Mouse (Mus musculus): ENCODE data around the gene Npb. TPM values are rescaled to one million over a fixed set of nuclear protein-coding genes. Genes with fewer than 3 reads are reported as not detected.
"Not testable (repeated sequence)": the region's sequence is repeated elsewhere in the genome, so short reads cannot be mapped to it uniquely, and the experiment has no call there.

The Npb gene
- polyA plus RNA-seq, 1 experiment from 2014 or later = 0.78 TPM

DNA sequence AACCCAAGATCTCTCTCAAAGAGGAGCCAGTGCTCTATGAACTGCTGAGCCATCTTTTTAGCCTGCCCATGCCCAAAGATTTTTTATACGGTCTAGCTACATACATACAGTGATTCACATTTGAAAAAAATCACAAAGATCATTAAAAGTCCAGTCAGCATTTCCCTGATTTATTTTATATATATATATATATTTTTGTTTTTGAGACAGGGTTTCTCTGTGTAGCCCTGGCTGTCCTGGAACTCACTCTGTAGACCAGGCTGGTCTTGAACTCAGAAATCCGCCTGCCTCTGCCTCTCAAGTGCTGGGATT lies 25.3 kb upstream of the Npb start:
- peaks cover 35% of the 10 kb centered on the region for H3K36me3 ChIP-seq (ENCODE audit: control insufficient read depth, insufficient read depth, low read length)
- WGBS = 90% methylated on average over 2 of the region's 2 CpGs
- H3K27me3 ChIP-seq (ENCODE audit: control insufficient read depth, insufficient read depth, low read length); H3K4me1 ChIP-seq (ENCODE audit: control insufficient read depth, insufficient read depth, low read length); H3K9me3 ChIP-seq (ENCODE audit: control insufficient read depth, low read length); H3K9ac ChIP-seq (ENCODE audit: low read length); H3K4me3 ChIP-seq (ENCODE audit: low read depth, low read length); ATAC-seq (ENCODE audit: insufficient read depth, low FRiP score, low TSS enrichment); H3K27ac ChIP-seq (ENCODE audit: low read depth, low read length); DNase-seq (ENCODE audit: low spot score); H3K4me2 ChIP-seq (ENCODE audit: low read depth): not testable (repeated sequence)

DNA sequence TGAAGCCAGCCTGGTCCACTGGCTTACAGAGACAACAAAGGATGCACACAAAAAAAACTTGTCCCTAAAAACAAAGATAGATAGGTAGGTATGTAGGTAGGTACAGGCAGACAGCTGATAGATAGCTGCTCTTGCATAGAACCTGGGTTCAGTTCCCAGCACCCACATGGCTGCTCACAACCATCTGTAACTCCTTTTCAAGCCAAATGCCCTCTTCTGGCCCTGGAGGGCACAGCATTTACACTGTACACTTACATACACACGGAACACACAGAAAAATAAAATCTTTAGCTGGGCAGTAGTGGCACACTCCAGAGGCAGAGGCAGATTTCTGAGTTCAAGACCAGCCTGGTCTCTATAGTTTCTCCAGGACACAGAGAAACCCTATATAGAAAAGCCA lies 24.3 kb upstream of the Npb start:
- peaks cover 28% of the 10 kb centered on the region for H3K36me3 ChIP-seq (ENCODE audit: control insufficient read depth, insufficient read depth, low read length)
- H3K4me3 ChIP-seq (ENCODE audit: low read depth, low read length) = no peak overlapping the region
- no peak overlapping the region for H3K4me2 ChIP-seq (ENCODE audit: low read depth)
- no peak overlapping the region for H3K27ac ChIP-seq (ENCODE audit: low read depth, low read length)
- peaks cover 3% of the 10 kb centered on the region; the same call in 1 of the 2 replicates for H3K9me3 ChIP-seq (ENCODE audit: control insufficient read depth, low read length)
- DNase-seq (ENCODE audit: low spot score) (no peak), ATAC-seq (ENCODE audit: insufficient read depth, low FRiP score, low TSS enrichment) (no peak)
- peaks cover 7% of the 10 kb centered on the region for H3K4me1 ChIP-seq (ENCODE audit: control insufficient read depth, insufficient read depth, low read length)
- no peak overlapping the region for H3K9ac ChIP-seq (ENCODE audit: low read length)
- no peaks in the 10 kb centered on the region for H3K27me3 ChIP-seq (ENCODE audit: control insufficient read depth, insufficient read depth, low read length)
- 93% methylated on average over 1 of the region's 1 CpGs for WGBS

DNA sequence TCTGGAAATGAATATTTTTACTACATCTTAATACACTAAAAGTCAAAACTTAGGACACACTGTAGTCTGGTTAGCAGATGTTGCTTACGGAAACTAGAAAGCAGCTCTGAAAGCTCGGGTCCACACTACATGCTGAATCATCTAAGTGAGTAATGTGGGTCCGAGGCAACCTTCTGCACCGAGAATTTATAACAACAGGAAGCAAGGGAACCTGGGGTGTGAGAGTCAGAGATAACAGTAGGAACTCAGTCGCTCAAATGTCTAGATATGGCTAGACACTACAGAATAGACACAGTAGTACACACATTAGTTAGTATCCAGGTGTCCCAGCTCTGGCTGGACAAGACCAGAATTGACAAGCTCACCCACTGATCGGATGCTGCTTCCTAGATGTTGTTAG lies 19.7 kb upstream of the Npb start:
- no peak overlapping the region for H3K9ac ChIP-seq (ENCODE audit: low read length)
- peaks cover 42% of the 10 kb centered on the region for H3K36me3 ChIP-seq (ENCODE audit: control insufficient read depth, insufficient read depth, low read length)
- H3K9me3 ChIP-seq (ENCODE audit: control insufficient read depth, low read length) = peaks cover 3% of the 10 kb centered on the region; the same call in 1 of the 2 replicates
- no peaks in the 10 kb centered on the region for H3K27me3 ChIP-seq (ENCODE audit: control insufficient read depth, insufficient read depth, low read length)
- H3K4me1 ChIP-seq (ENCODE audit: control insufficient read depth, insufficient read depth, low read length) = no peaks in the 10 kb centered on the region
- ATAC-seq (ENCODE audit: insufficient read depth, low FRiP score, low TSS enrichment) = no peak
- WGBS = 97% methylated on average over 6 of the region's 6 CpGs
- no peak overlapping the region for H3K4me3 ChIP-seq (ENCODE audit: low read depth, low read length)
- H3K4me2 ChIP-seq (ENCODE audit: low read depth) = no peak overlapping the region
- no peak for DNase-seq (ENCODE audit: low spot score)
- H3K27ac ChIP-seq (ENCODE audit: low read depth, low read length) = no peak overlapping the region

GRCm38 (mm10) chr11:120597240-120598235 lies 10.7 kb upstream of the Npb start:
- peaks cover 37% of the 10 kb centered on the region for H3K36me3 ChIP-seq (ENCODE audit: control insufficient read depth, insufficient read depth, low read length)
- ATAC-seq (ENCODE audit: insufficient read depth, low FRiP score, low TSS enrichment) (peak; percentile 62), DNase-seq (ENCODE audit: low spot score) (no peak)

DNA sequence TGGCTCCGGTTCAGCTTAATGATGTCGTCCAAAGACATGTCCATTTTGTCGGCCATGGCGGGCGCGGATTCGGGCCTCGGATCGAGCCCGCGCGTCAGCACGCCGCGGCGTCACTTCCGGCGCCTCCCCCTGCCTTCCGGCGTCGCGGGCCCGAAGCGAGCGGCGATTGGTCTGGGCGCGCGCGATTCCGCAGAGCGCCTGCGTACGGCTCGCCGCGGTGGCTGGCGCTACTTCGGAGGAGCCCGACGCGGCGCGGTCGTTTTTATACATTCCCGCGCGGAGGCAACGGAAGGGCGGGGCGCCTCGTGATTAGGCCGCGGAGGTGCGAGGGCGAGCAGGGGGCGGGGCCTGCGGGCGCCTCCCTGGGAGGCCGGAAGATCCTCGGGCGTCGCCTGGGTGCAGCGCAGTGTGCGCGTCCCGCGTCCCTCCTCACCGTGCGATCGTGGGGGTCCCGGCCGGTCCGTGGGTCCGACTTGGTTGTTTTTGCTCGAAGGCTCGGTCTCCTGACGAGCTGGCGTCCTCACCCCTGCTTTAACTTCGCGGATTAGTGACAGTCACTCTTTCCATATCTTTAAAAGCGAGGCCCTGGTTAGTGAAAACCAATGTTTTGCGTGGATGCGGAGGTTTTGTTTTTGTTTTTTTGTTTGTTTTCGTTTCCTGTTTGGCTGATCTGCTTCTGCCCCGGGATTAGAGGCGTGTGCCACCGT lies 9.8 kb upstream of the Npb start, which contains the start of the genes Alyref and Anapc11:
TSS of gene Alyref (minus strand) at position 83 of the 707 bp plus-strand sequence.
TSS of gene Anapc11 (plus strand) at position 139 of the 707 bp plus-strand sequence.
- ATAC-seq (ENCODE audit: insufficient read depth, low FRiP score, low TSS enrichment) = peak; percentile 96
- peak; percentile 98 for DNase-seq (ENCODE audit: low spot score)
- peak within 1 kb of the TSS; percentile 100 for H3K4me3 ChIP-seq (ENCODE audit: low read depth, low read length)
- WGBS = under 1% methylated on average over 83 of the region's 88 CpGs
- H3K27me3 ChIP-seq (ENCODE audit: control insufficient read depth, insufficient read depth, low read length) = no peaks in the 10 kb centered on the region
- peak within 1 kb of the TSS; percentile 98 for H3K4me2 ChIP-seq (ENCODE audit: low read depth)
- peaks cover 16% of the 10 kb centered on the region for H3K4me1 ChIP-seq (ENCODE audit: control insufficient read depth, insufficient read depth, low read length)
- peak within 1 kb of the TSS; percentile 99 for H3K9ac ChIP-seq (ENCODE audit: low read length)
- no peaks in the 10 kb centered on the region for H3K9me3 ChIP-seq (ENCODE audit: control insufficient read depth, low read length)
- peaks cover 32% of the 10 kb centered on the region for H3K36me3 ChIP-seq (ENCODE audit: control insufficient read depth, insufficient read depth, low read length)
- peak within 1 kb of the TSS; percentile 82 for H3K27ac ChIP-seq (ENCODE audit: low read depth, low read length)

More at GRCm38 (mm10) chr11:120597240-120598235, 10.7 kb upstream of the Npb start:
- H3K4me2 ChIP-seq (ENCODE audit: low read depth) = peak overlapping the region; percentile 98
- 6% methylated on average over 75 of the region's 99 CpGs for WGBS
- H3K27me3 ChIP-seq (ENCODE audit: control insufficient read depth, insufficient read depth, low read length) = no peaks in the 10 kb centered on the region
- peaks cover 16% of the 10 kb centered on the region for H3K4me1 ChIP-seq (ENCODE audit: control insufficient read depth, insufficient read depth, low read length)
- H3K4me3 ChIP-seq (ENCODE audit: low read depth, low read length) = peak overlapping the region; percentile 100
- no peaks in the 10 kb centered on the region for H3K9me3 ChIP-seq (ENCODE audit: control insufficient read depth, low read length)
- peak overlapping the region; percentile 99 for H3K9ac ChIP-seq (ENCODE audit: low read length)
- H3K27ac ChIP-seq (ENCODE audit: low read depth, low read length) = peak overlapping the region; percentile 82

GRCm38 (mm10) chr11:120598990-120599549 lies 9.2 kb upstream of the Npb start:
- H3K4me1 ChIP-seq (ENCODE audit: control insufficient read depth, insufficient read depth, low read length) = peaks cover 16% of the 10 kb centered on the region
- peaks cover 26% of the 10 kb centered on the region for H3K36me3 ChIP-seq (ENCODE audit: control insufficient read depth, insufficient read depth, low read length)
- no peaks in the 10 kb centered on the region for H3K27me3 ChIP-seq (ENCODE audit: control insufficient read depth, insufficient read depth, low read length)
- peak overlapping the region; percentile 70 for H3K27ac ChIP-seq (ENCODE audit: low read depth, low read length)
- H3K4me3 ChIP-seq (ENCODE audit: low read depth, low read length) = peak overlapping the region; percentile 100
- H3K9me3 ChIP-seq (ENCODE audit: control insufficient read depth, low read length) = no peaks in the 10 kb centered on the region
- WGBS = 55% methylated on average over 17 of the region's 17 CpGs
- no peak for DNase-seq (ENCODE audit: low spot score)
- peak overlapping the region; percentile 67 for H3K9ac ChIP-seq (ENCODE audit: low read length)
- ATAC-seq (ENCODE audit: insufficient read depth, low FRiP score, low TSS enrichment) = no peak
- peak overlapping the region; percentile 98 for H3K4me2 ChIP-seq (ENCODE audit: low read depth)

- ATAC-seq (ENCODE audit: insufficient read depth, low FRiP score, low TSS enrichment) (no peak), DNase-seq (ENCODE audit: low spot score) (no peak)
- H3K27me3 ChIP-seq (ENCODE audit: control insufficient read depth, insufficient read depth, low read length) = no peaks in the 10 kb centered on the region
- H3K27ac ChIP-seq (ENCODE audit: low read depth, low read length) = no peak overlapping the region
- no peaks in the 10 kb centered on the region for H3K9me3 ChIP-seq (ENCODE audit: control insufficient read depth, low read length)
- peaks cover 17% of the 10 kb centered on the region for H3K36me3 ChIP-seq (ENCODE audit: control insufficient read depth, insufficient read depth, low read length)
- H3K4me1 ChIP-seq (ENCODE audit: control insufficient read depth, insufficient read depth, low read length) = peaks cover 16% of the 10 kb centered on the region
- no peak overlapping the region for H3K9ac ChIP-seq (ENCODE audit: low read length)
- H3K4me3 ChIP-seq (ENCODE audit: low read depth, low read length) = no peak overlapping the region
- H3K4me2 ChIP-seq (ENCODE audit: low read depth) = no peak overlapping the region
- 97% methylated on average over 3 of the region's 3 CpGs for WGBS
Observed at GRCm38 (mm10) chr11:120600716-120601115, 7.6 kb upstream of the Npb start.

DNA sequence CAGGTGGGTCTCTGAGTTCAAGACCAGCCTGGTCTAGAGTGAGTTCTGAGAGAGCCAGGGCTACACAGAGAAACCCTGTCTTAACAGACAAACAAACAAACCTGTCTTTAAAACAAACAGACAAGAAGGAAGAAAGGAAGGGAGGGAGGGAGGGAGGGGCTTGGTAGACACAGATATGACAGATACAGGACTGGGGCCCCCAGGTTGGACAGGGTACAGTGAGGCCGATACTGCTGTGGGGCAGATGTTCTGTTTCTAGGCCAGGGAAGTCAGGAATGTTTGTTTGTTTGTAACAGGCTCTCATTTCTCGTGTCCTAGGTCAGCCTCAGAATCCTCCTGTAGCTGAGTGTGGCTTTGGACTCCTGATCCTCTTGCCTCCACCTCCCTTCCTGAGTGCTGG lies 4.7 kb upstream of the Npb start:
- ATAC-seq (ENCODE audit: insufficient read depth, low FRiP score, low TSS enrichment) = no peak
- Histone ChIP-seq H3K9ac (ENCODE audit: low read length) (no peak overlapping the region), H3K4me2 (ENCODE audit: low read depth) (no peak overlapping the region), H3K36me3 (ENCODE audit: control insufficient read depth, insufficient read depth, low read length) (peaks cover 10% of the 10 kb centered on the region), H3K9me3 (ENCODE audit: control insufficient read depth, low read length) (no peaks in the 10 kb centered on the region), H3K27me3 (ENCODE audit: control insufficient read depth, insufficient read depth, low read length) (0 out of 2 replicates have a peak, but pooled peaks cover 2% of the 10 kb centered on the region), H3K4me1 (ENCODE audit: control insufficient read depth, insufficient read depth, low read length) (peaks cover 10% of the 10 kb centered on the region; the same call in 1 of the 2 replicates), H3K27ac (ENCODE audit: low read depth, low read length) (no peak overlapping the region), H3K4me3 (ENCODE audit: low read depth, low read length) (no peak overlapping the region)
- WGBS = 80% methylated on average over 2 of the region's 2 CpGs
- DNase-seq (ENCODE audit: low spot score) = no peak
